Mouse (Mus musculus): ENCODE measurements around the gene Itsn1. TPM values are rescaled to one million over a fixed set of nuclear protein-coding genes. Genes with fewer than 3 reads are reported as not detected.

The Itsn1 gene
- total RNA-seq, 2 experiments from 2014 or later, result 49.7 to 69.7 TPM

- intact Hi-C loops (cut with DNase I), result loop anchor here (2.0 kb wide), 1 partner anchor 29 kb away; no protein-coding TSS in a partner anchor
Measured at GRCm38 (mm10) chr16:91763975-91764374, 34.9 kb downstream of the Itsn1 start.

DNA sequence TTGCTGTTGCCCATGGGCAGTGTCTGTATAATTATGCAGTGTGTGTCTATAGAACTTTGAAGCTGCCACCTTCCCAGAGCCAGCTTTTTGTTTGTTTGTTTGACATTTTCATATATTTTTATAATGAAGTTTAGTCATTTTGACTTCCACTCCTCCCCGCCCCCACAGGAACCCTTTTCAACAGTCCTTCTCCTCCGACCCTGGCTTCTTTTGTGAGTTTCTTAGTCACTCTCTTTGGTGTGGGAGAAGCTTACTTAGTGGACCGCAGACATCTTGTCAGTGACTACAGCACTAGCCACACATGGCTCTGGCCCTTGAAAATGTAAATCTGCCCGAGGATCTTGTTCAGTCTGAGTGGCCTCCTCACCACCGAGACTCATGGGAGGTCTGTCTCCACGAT lies 35.3 kb downstream of the Itsn1 start:
- intact Hi-C loops (cut with DNase I), result loop anchor here (2.0 kb wide), 1 partner anchor 30 kb away; no protein-coding TSS in a partner anchor
- DNase-seq, result peak in 1 of 2 experiments; percentile 3

More at GRCm38 (mm10) chr16:91763975-91764374, 34.9 kb downstream of the Itsn1 start:
- peak in 1 of 2 experiments; percentile 9 for DNase-seq

DNA sequence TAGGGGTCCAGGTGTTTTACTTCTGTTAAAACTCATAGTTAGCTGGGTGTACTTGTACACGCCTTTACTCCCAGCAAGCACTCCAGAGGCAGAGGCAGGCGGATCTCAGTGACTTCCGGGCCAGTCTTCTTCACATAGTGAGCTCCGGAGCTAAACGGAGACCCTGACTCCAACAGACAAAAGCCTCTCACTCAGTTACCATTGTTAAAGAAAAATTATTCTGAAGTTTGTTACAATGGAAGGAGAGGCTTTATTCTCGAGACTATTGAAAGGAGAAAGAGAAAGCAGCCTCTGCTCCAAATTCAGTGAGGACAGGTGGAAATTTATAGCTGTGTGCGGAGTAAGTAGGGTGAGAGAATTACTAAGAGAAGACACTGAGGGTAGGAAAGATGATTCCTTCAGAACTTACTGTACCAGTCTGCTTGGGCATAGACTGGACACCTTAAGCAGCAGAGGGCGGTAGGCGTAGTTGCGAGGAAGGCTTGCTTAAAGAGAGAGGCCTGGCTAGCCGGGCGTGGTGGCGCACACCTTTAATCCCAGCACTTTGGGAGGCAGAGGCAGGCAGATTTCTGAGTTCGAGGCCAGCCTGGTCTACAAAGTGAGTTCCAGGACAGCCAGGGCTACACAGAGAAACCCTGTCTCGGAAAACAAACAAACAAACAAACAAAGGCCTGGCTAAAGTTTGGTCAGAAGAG lies 36.2 kb downstream of the Itsn1 start:
- no peak for DNase-seq
- intact Hi-C loops (cut with DNase I), result loop anchor here (2.0 to 5.0 kb wide), 2 partner anchors 30 to 37 kb away; no protein-coding TSS in a partner anchor

- intact Hi-C loops (cut with DNase I), result loop anchor here (2.0 to 5.0 kb wide), 2 partner anchors 31 to 36 kb away; no protein-coding TSS in a partner anchor
- DNase-seq, result no peak
Measured at GRCm38 (mm10) chr16:91765816-91766210, 36.7 kb downstream of the Itsn1 start.

DNA sequence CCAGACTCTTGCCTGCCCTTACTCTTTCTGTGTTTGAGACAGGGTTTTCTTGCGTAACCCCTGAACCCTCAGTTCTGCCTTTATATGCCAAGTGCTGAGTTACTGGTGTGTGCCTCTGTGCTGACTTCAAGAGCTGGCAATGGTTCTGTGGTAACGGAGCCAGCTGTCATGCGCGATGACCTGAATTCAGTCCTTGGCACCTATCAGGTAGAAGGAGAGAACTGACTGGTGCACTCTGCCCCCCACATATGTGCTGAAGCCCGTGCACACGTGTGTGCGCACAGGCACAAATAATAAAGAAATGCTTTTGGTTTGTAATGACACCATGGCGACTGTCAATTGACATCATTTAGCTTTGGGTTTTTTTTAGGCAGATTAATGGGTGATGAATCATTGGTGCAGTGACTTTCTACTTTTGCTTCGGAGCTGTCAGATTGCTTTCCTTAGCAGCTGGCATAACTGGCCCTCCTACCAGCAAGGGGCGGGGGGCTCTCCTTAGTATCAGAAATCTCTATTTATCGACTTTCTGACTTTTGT lies 38.2 kb downstream of the Itsn1 start:
- DNase-seq, result peak; percentile 57 to 76
- intact Hi-C loops (cut with DNase I), result loop anchor here (5.0 kb wide), 1 partner anchor 35 kb away; no protein-coding TSS in a partner anchor

DNA sequence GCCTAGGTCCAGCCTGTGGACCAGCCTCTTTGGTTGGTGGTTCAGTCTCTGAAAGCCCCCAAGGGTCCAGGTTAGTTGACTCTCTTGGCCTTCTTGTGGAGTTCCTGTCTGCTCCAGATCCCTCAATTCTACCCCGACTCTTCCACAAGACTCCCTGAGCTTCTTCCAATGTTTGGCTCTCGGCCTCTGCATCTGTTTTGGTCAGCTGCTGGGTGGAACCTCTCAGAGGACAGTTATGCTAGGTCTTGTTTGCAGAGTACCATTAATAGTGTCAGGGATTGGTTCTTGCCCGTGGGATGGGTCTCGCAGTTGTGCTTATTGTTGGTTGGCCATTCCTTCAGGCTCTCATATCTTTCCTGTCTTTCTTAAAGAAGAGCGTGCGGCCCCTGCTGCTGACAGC lies 39.5 kb downstream of the Itsn1 start:
- peak; percentile 32 to 37 for DNase-seq
- intact Hi-C loops (cut with DNase I), result loop anchor here (5.0 kb wide), 1 partner anchor 34 kb away; no protein-coding TSS in a partner anchor

- intact Hi-C loops (cut with DNase I), result loop anchor here (5.0 kb wide), 1 partner anchor 32 kb away; no protein-coding TSS in a partner anchor
- DNase-seq, result peak in 1 of 2 experiments; percentile 7
Measured at GRCm38 (mm10) chr16:91769911-91770310, 40.8 kb downstream of the Itsn1 start.

- DNase-seq, result peak in 1 of 2 experiments; percentile 7
- intact Hi-C loops (cut with DNase I), result no loop called here
Measured at GRCm38 (mm10) chr16:91770662-91771061, 41.6 kb downstream of the Itsn1 start.

DNA sequence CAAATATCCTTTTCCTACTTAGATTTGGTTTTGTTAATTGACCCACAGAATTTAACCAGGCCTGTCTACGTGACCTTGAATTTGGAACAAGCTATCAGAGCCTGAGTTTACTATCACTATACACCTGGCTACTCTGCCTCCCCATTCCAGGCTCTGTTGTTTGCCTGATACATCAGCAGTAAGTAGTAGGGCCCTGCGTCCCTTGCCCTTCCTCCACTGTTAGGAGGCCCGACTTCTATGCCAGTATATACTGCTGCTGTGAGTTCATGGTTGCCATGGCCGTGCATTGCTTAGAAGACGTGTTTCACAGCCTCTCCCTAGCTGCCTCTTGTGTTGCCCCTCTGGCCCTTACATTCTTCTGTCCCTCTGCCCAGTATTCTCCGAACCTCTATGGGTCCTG lies 42.3 kb downstream of the Itsn1 start:
- intact Hi-C loops (cut with DNase I), result no loop called here
- peak in 1 of 2 experiments; percentile 6 for DNase-seq

GRCm38 (mm10) chr16:91772586-91772985 lies 43.5 kb downstream of the Itsn1 start:
- intact Hi-C loops (cut with DNase I), result no loop called here
- DNase-seq, result peak in 1 of 2 experiments; percentile 8

DNA sequence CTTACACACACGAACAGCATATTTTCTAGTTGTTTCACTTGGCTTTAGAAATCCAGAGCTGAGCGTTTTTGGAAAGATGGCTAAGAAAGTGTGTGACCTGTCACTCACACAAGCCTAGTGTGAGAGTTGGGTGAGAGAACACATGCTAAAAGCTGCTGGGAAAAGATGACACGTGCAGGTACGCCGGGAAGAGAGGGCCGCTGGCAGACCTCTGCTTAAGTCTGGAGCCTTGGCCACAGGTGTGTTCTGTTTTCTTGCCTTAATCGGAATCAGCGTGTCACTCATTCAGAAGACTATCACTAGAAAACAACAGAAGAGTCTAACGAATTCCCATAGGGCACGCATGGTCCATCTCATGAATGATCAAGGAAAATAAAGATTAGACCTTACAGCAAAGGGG lies 50.5 kb downstream of the Itsn1 start:
- intact Hi-C loops (cut with DNase I), result no loop called here
- no peak for DNase-seq

- peak in 1 of 2 experiments; percentile 6 for DNase-seq
- intact Hi-C loops (cut with DNase I), result no loop called here
Measured at GRCm38 (mm10) chr16:91780151-91780550, 51.1 kb downstream of the Itsn1 start.

- no peak for DNase-seq
Measured at GRCm38 (mm10) chr16:91780826-91781225, 51.7 kb downstream of the Itsn1 start.

DNA sequence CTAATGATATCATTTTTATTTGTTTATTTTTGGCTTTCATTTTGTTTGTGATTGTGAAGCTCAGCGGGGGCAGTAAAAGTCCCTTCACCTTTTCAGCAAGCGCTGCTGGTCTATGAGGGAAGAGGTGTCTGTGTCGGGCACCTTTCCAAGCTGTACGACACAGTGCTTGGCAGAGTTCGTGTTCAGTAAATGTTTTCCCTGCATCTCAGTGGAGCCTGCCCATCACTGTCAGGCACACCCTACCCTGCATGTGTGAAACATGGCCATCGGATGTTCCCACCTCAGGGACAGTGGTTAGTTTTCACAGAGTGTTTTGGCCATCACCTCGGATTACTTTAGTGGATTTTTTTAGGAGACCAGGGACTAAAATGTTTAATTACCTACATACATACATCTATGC lies 54.1 kb downstream of the Itsn1 start:
- intact Hi-C loops (cut with DNase I), result no loop called here
- DNase-seq, result peak in 1 of 2 experiments; percentile 5

More at GRCm38 (mm10) chr16:91780826-91781225, 51.7 kb downstream of the Itsn1 start:
- intact Hi-C loops (cut with DNase I), result no loop called here

DNA sequence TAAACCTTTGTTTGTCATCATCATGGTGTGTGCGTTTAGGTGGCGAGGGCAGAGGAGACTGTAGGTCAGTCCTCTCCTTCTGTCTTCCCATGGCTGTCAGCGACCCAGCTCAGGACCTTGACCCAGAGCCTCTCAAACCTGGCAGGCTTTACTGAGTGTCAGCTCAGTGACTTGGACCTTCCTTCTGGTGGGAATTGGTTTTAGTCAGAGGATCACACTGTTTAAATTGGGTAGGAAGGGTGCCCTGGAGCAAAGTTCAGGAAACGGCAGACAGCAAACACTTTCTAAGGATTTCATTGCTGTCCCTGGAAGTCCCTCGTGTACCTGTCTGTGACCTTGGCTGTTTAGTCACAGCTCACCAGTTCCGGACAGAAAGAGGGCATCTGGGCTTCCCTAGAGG lies 55.2 kb downstream of the Itsn1 start:
- intact Hi-C loops (cut with DNase I), result no loop called here

GRCm38 (mm10) chr16:91786425-91786824 lies 57.3 kb downstream of the Itsn1 start:
- intact Hi-C loops (cut with DNase I), result no loop called here
- DNase-seq, result peak in 1 of 2 experiments; percentile 16

More for the DNA sequence above, 55.2 kb downstream of the Itsn1 start:
- peak in 1 of 2 experiments; percentile 0 for DNase-seq

DNA sequence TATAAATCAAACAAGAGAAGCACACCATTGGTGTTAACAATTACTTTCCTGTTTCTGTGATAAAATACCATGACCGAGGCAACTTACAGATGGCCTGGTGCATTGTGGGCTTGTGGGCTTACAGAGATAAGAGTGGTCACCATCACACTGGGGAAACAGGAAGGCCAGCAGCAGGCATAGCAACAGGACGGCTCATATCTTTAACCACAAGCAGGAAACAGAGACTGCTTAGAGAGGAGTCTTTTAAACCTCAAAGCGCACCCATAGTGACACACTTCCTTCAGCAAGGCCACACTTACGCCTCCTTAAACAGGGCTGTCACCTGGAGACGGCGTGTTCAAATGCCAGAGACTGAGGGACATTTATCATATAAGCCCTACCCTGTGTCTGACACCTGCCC lies 60.6 kb downstream of the Itsn1 start:
- no peak for DNase-seq
- intact Hi-C loops (cut with DNase I), result no loop called here

GRCm38 (mm10) chr16:91792477-91793196 lies 63.6 kb downstream of the Itsn1 start:
- no peak for DNase-seq
- intact Hi-C loops (cut with DNase I), result no loop called here

DNA sequence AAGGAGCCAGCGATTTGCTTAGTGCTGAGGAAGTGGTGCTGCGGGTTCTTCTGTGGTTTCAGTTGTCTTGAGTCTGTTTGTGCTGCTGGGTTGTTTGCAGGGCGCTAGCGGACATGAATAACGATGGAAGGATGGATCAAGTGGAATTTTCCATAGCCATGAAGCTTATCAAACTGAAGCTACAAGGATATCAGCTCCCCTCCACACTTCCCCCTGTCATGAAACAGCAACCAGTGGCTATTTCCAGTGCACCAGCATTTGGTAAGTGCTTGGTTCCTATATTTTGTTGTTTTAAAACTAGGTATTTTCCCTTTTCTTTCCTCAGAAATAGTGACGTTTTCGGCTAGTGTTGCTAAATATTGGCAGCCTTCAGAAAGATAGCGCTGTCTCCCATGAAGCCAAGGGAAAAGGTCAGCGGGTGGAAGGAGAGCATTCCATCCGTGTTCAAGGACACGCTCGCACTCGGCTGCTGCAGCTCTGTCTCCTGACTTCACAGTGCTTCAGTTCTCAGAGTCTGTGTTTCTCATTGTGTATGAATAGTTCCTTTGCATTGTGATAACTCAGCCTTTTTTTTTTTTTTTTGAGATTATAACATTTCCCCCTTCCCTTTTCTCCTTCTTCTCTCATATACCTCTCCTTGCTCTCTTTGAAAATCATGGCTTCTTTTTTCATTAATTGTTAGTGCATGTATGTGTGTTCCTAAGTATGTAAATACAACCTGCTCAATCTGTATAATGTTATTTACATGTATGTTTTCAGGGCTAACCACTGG lies 64.6 kb downstream of the Itsn1 start:
- DNase-seq, result no peak
- intact Hi-C loops (cut with DNase I), result no loop called here

- no peak for DNase-seq
- intact Hi-C loops (cut with DNase I), result no loop called here
Measured at GRCm38 (mm10) chr16:91794306-91794705, 65.2 kb downstream of the Itsn1 start.

Measured in gastrocnemius, postnatal 36 days (tissue).